Mouse (Mus musculus): ENCODE measurements at regions not wholly inside any gene's neighbourhood (a gene's known extent, or its start where the extent isn't known, plus 50 kb on each side); places are given as distances from the start of the nearest gene placed in this dataset.

- 91% methylated on average over 8 of the region's 8 CpGs for WGBS
- H3K27me3 ChIP-seq (ENCODE audit: control insufficient read depth, insufficient read depth, low read length), result no peaks in the 10 kb centered on the region
- TF ChIP-seq CTCF (IDR thresholded peaks at IDR 0.05; ENCODE audit: borderline replicate concordance, control insufficient read depth, extremely low read depth, insufficient read depth, low read length, poor library complexity) (no peak), POLR2A (IDR thresholded peaks at IDR 0.05; ENCODE audit: control insufficient read depth, extremely low read depth, insufficient read depth, low read length, poor library complexity) (no peak)
Measured at GRCm38 (mm10) chr9:46608695-46609094, 288.9 kb upstream of the 4931429L15Rik start.

GRCm38 (mm10) chr9:46600803-46601202 is 281.0 kb upstream of the 4931429L15Rik start:
- H3K4me3 ChIP-seq (ENCODE audit: control insufficient read depth, insufficient read depth, low read length), result no peak overlapping the region
- no peak overlapping the region for H3K27ac ChIP-seq (ENCODE audit: control insufficient read depth, insufficient read depth, low read length)
- H3K36me3 ChIP-seq (ENCODE audit: control insufficient read depth, insufficient read depth, low read length), result no peaks in the 10 kb centered on the region
- 90% methylated on average over 9 of the region's 9 CpGs for WGBS
- TF ChIP-seq POLR2A (IDR thresholded peaks at IDR 0.05; ENCODE audit: control insufficient read depth, extremely low read depth, insufficient read depth, low read length, poor library complexity) (no peak), CTCF (IDR thresholded peaks at IDR 0.05; ENCODE audit: borderline replicate concordance, control insufficient read depth, extremely low read depth, insufficient read depth, low read length, poor library complexity) (no peak)
- H3K4me1 ChIP-seq (replicated peaks; ENCODE audit: control insufficient read depth, insufficient read depth, low read length), result no peaks in the 10 kb centered on the region
- no peaks in the 10 kb centered on the region for H3K27me3 ChIP-seq (ENCODE audit: control insufficient read depth, insufficient read depth, low read length)
- DNase-seq, result no peak

More at GRCm38 (mm10) chr9:46608695-46609094, 288.9 kb upstream of the 4931429L15Rik start:
- H3K36me3 ChIP-seq (ENCODE audit: control insufficient read depth, insufficient read depth, low read length), result no peaks in the 10 kb centered on the region
- no peaks in the 10 kb centered on the region for H3K4me1 ChIP-seq (replicated peaks; ENCODE audit: control insufficient read depth, insufficient read depth, low read length)
- H3K27ac ChIP-seq (ENCODE audit: control insufficient read depth, insufficient read depth, low read length), result no peak overlapping the region
- no peak for DNase-seq
- H3K4me3 ChIP-seq (ENCODE audit: control insufficient read depth, insufficient read depth, low read length), result no peak overlapping the region

GRCm38 (mm10) chr9:46599931-46600708 is 280.3 kb upstream of the 4931429L15Rik start:
- no peak for DNase-seq
- no peaks in the 10 kb centered on the region for H3K4me1 ChIP-seq (replicated peaks; ENCODE audit: control insufficient read depth, insufficient read depth, low read length)
- no peaks in the 10 kb centered on the region for H3K27me3 ChIP-seq (ENCODE audit: control insufficient read depth, insufficient read depth, low read length)
- WGBS, result 69% methylated on average over 8 of the region's 8 CpGs
- no peak overlapping the region for H3K4me3 ChIP-seq (ENCODE audit: control insufficient read depth, insufficient read depth, low read length)
- H3K36me3 ChIP-seq (ENCODE audit: control insufficient read depth, insufficient read depth, low read length), result no peaks in the 10 kb centered on the region
- TF ChIP-seq CTCF (IDR thresholded peaks at IDR 0.05; ENCODE audit: borderline replicate concordance, control insufficient read depth, extremely low read depth, insufficient read depth, low read length, poor library complexity), result no peak
- TF ChIP-seq POLR2A (IDR thresholded peaks at IDR 0.05; ENCODE audit: control insufficient read depth, extremely low read depth, insufficient read depth, low read length, poor library complexity), result no peak
- no peak overlapping the region for H3K27ac ChIP-seq (ENCODE audit: control insufficient read depth, insufficient read depth, low read length)

- Histone ChIP-seq H3K36me3 (ENCODE audit: control insufficient read depth, insufficient read depth, low read length) (no peaks in the 10 kb centered on the region), H3K27me3 (ENCODE audit: control insufficient read depth, insufficient read depth, low read length) (no peaks in the 10 kb centered on the region), H3K4me1 (replicated peaks; ENCODE audit: control insufficient read depth, insufficient read depth, low read length) (no peaks in the 10 kb centered on the region), H3K27ac (ENCODE audit: control insufficient read depth, insufficient read depth, low read length) (no peak overlapping the region), H3K4me3 (ENCODE audit: control insufficient read depth, insufficient read depth, low read length) (no peak overlapping the region)
- TF ChIP-seq CTCF (IDR thresholded peaks at IDR 0.05; ENCODE audit: borderline replicate concordance, control insufficient read depth, extremely low read depth, insufficient read depth, low read length, poor library complexity) (no peak), POLR2A (IDR thresholded peaks at IDR 0.05; ENCODE audit: control insufficient read depth, extremely low read depth, insufficient read depth, low read length, poor library complexity) (no peak)
- WGBS, result 91% methylated on average over 6 of the region's 6 CpGs
- no peak for DNase-seq
Measured at GRCm38 (mm10) chr9:46598518-46598917, 278.7 kb upstream of the 4931429L15Rik start.

GRCm38 (mm10) chr9:46593444-46593843 is 273.7 kb upstream of the 4931429L15Rik start:
- TF ChIP-seq CTCF (IDR thresholded peaks at IDR 0.05; ENCODE audit: borderline replicate concordance, control insufficient read depth, extremely low read depth, insufficient read depth, low read length, poor library complexity) (no peak), POLR2A (IDR thresholded peaks at IDR 0.05; ENCODE audit: control insufficient read depth, extremely low read depth, insufficient read depth, low read length, poor library complexity) (no peak)
- WGBS, result 86% methylated on average over 6 of the region's 6 CpGs
- H3K36me3 ChIP-seq (ENCODE audit: control insufficient read depth, insufficient read depth, low read length), result no peaks in the 10 kb centered on the region
- no peaks in the 10 kb centered on the region for H3K4me1 ChIP-seq (replicated peaks; ENCODE audit: control insufficient read depth, insufficient read depth, low read length)
- H3K27me3 ChIP-seq (ENCODE audit: control insufficient read depth, insufficient read depth, low read length), result no peaks in the 10 kb centered on the region
- no peak for DNase-seq
- no peak overlapping the region for H3K4me3 ChIP-seq (ENCODE audit: control insufficient read depth, insufficient read depth, low read length)
- no peak overlapping the region for H3K27ac ChIP-seq (ENCODE audit: control insufficient read depth, insufficient read depth, low read length)

GRCm38 (mm10) chr9:46592908-46593307 is 273.1 kb upstream of the 4931429L15Rik start:
- Histone ChIP-seq H3K27me3 (ENCODE audit: control insufficient read depth, insufficient read depth, low read length) (no peaks in the 10 kb centered on the region), H3K27ac (ENCODE audit: control insufficient read depth, insufficient read depth, low read length) (no peak overlapping the region), H3K4me3 (ENCODE audit: control insufficient read depth, insufficient read depth, low read length) (no peak overlapping the region), H3K36me3 (ENCODE audit: control insufficient read depth, insufficient read depth, low read length) (no peaks in the 10 kb centered on the region), H3K4me1 (replicated peaks; ENCODE audit: control insufficient read depth, insufficient read depth, low read length) (no peaks in the 10 kb centered on the region)
- WGBS, result 95% methylated on average over 7 of the region's 7 CpGs
- TF ChIP-seq CTCF (IDR thresholded peaks at IDR 0.05; ENCODE audit: borderline replicate concordance, control insufficient read depth, extremely low read depth, insufficient read depth, low read length, poor library complexity) (no peak), POLR2A (IDR thresholded peaks at IDR 0.05; ENCODE audit: control insufficient read depth, extremely low read depth, insufficient read depth, low read length, poor library complexity) (no peak)
- DNase-seq, result no peak

Measured in thymus, adult 2 months (tissue).